Mouse (Mus musculus): Measurements from ENCODE around the gene Ckap5. TPM values are rescaled to one million over a fixed set of nuclear protein-coding genes. Genes with fewer than 3 reads are reported as not detected.

The Ckap5 gene
- polyA plus RNA-seq (2017; shearing (Covaris generic)), result 59.8 TPM

DNA sequence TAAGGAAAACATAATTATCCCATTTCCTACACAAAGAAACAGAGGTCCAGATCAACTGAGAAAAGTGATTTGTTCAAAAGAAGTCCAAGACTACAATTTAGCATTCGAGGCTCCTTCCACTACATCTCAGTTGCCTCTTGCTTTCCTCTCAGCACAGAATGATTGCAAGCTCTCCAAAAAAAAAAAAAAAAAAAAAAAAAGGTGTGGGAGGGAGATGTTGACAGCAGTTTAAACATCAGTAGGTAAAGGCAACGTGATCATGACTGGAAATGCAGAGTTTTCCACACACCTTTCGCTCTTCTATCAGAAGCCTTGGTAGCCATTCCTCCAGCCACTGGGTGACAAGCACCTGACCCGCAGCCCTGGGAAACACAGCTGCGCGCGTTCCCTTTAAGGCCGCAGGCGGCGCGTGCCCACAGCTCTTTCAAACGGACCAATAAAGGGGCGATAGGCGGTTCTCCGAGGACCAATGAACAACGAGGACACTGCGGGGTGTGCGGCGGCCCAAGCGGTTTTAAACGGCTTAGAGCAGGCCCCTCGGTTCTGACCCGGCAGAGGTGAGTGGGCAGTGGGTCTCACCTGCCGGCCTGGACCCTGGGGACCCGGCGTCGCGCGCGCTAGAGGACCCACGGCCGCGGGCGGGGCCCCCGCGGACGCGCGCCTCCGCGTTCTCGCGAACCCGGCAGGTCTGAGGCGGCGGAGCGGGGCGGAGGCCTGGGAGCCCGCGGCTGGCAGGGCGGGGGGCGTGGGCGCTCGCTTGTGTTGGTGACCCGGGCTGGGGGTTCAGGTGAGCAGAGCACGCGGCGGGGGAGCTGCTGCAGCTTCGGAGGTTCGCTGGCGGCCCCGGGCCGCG is at the start of gene Ckap5:
TSS of gene Ckap5 (plus strand) at position 469 of the 853 bp plus-strand sequence.

DNA sequence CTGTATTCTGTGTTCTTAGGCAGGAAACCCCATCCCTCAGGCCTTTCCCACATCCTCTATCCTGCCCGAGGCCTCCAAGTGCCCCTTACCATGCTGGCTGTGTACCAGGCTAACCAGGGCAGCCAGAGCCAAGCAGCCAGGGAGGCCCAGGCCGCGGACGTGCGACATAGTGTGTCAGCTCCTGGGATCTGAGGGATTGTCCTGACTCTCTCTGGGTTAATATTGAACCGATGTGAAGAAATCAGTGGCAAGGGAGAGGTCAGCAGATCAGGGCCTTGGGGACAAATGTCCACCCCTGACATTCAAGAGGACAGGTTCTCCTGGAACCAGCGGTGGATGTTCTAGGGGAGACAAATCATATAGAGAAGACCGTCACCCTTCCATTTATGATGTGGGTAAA is 109.7 kb downstream of the Ckap5 start, which contains the start of gene F2:
TSS of gene F2 (minus strand) at position 186 of the 400 bp plus-strand sequence.

DNA sequence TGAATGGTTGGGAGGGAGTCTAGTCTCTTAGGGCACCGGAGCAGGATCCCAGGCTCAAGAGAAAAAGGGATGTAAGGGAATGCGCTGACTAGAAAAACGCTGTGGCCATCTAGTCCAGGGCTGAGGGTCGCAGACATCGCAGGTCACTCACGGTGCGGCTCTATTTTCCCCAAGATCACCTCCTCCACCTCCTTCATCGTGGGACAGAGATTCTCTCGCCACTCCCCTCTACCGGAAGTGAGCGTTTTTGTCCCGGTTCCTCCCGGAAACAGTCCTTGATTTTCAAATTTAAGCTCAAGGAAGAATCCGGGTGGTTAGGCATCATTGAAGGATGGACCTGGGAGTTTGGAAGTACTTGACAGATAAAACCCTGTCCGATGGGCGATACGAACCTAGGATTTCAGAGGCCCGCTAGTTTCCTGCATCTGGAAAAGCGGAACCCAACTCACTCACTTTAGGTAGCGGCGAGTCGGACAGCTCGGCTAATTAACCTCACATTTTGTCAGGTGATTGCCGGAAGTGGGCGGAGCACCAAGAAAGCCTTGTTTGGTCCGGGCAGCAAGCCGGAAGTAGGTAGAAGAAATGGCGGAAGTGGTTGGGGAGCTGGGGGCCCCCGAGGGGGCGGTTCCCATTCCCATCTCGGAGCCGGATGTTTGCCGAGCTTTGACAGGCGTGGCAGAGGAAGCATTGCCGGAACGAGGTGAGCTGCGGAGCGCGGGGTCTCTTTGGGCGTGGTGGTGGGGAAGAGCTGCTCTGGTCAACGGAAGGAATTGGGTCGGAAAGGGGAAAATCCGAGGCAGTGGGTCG is 123.2 kb downstream of the Ckap5 start, which contains the start of the genes Zfp408 and Arhgap1:
TSS of gene Zfp408 (minus strand) at position 239 of the 807 bp plus-strand sequence.
TSS of gene Arhgap1 (plus strand) at position 308 of the 807 bp plus-strand sequence.

Other genes with a start within 250 kb of the Ckap5 start
- 30.4 TPM for gene 1110051M20Rik, start 82.1 kb upstream of the Ckap5 start, polyA plus RNA-seq (2017; shearing (Covaris generic))
- 0.04 TPM for gene Lrp4, start 69.3 kb upstream of the Ckap5 start, polyA plus RNA-seq (2017; shearing (Covaris generic))
- gene F2, start 109.7 kb downstream of the Ckap5 start, polyA plus RNA-seq (2017; shearing (Covaris generic)), result not detected
- 24.1 TPM for gene Zfp408, start 123.0 kb downstream of the Ckap5 start, polyA plus RNA-seq (2017; shearing (Covaris generic))
- 236 TPM for gene Arhgap1, start 123.1 kb downstream of the Ckap5 start, polyA plus RNA-seq (2017; shearing (Covaris generic))
- gene Atg13, start 183.8 kb downstream of the Ckap5 start, polyA plus RNA-seq (2017; shearing (Covaris generic)), result 63.0 TPM
- gene Harbi1, start 184.1 kb downstream of the Ckap5 start, polyA plus RNA-seq (2017; shearing (Covaris generic)), result 18.4 TPM
- gene Ambra1, start 203.4 kb downstream of the Ckap5 start, polyA plus RNA-seq (2017; shearing (Covaris generic)), result 63.0 TPM

Measured in CD4-positive, CD25-positive, alpha-beta regulatory T cell, adult 9 weeks (primary cell).